7 mouse cellular contexts compared by ENCODE assay signal in the genomic region with DNA sequence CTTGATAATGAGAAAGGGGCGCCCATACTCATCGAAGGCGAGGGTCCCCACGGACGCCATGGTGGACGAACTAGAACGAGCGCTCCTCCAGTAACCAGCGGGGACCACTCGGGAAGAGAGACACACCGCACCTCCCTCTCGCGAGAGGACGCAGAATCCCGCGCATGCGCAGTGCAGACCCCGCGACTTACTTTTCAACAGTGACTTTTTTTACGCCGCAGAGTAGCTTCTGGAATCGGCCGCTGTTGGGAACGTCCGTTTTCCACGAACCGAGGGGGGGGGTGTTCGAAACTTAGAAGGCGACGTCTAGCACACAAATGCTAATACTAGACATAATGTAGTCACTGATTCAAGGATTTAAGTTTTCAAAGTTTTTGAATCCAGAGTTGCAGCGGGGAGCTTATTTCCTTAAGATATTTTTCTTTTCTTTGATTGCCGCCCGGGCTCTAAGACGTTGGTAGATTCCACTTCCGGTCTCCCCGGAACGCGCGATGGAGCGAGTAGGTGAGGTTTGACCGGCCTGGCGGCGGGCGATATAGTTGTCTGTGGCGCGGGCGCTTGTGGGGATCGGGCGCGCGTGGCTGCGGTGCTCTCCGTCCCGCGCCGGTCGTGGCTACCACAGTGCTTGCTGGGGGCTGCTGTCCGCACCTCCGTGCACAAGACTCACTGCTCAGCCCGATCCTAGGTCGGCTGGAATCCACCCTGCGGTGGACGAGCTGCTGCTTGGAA. TPM values are rescaled to one million over a fixed set of nuclear protein-coding genes. Genes with fewer than 3 reads are reported as not detected.
DNase-seq lines count a peak whose midpoint lies in the region; ATAC-seq lines count a peak whose summit lies in the region.

A gene (minus strand): TSS at position 159 of the 729 bp plus-strand sequence.
A gene (plus strand): TSS at position 207 of the 729 bp plus-strand sequence.

- H3K9me3 ChIP-seq in embryonic facial prominence, embryonic 11.5 days (replicated peaks; ENCODE audit: control insufficient read depth, low read length), result no peaks in the 10 kb centered on the region
- no peaks in the 10 kb centered on the region for H3K9me3 ChIP-seq in limb, embryonic 10.5 days (replicated peaks)
- no peaks in the 10 kb centered on the region for H3K9me3 ChIP-seq in midbrain, embryonic 13.5 days

- ATAC-seq in embryonic facial prominence, embryonic 11.5 days (replicated peaks; ENCODE audit: insufficient number of reproducible peaks, low FRiP score, low TSS enrichment, low read depth), result peak; percentile 85
- peak; percentile 80 for ATAC-seq in granulocyte monocyte progenitor cell, adult 5-6 weeks (replicated peaks; ENCODE audit: poor library complexity, severe bottlenecking)
- ATAC-seq in midbrain, embryonic 13.5 days, result peak; percentile 92

- peak within 1 kb of the TSS; percentile 88 for H3K4me2 ChIP-seq in embryonic facial prominence, embryonic 11.5 days (ENCODE audit: low read depth, low read length)
- H3K4me2 ChIP-seq in midbrain, embryonic 13.5 days (replicated peaks), result peak within 1 kb of the TSS; percentile 99

- peak within 1 kb of the TSS; percentile 95 for H3K4me3 ChIP-seq in embryonic facial prominence, embryonic 11.5 days (ENCODE audit: low read depth, low read length)
- H3K4me3 ChIP-seq in limb, embryonic 10.5 days, result peak within 1 kb of the TSS; percentile 95
- peak within 1 kb of the TSS; percentile 92 for H3K4me3 ChIP-seq in midbrain, embryonic 13.5 days (replicated peaks)

- no peaks in the 10 kb centered on the region for H3K27me3 ChIP-seq in embryonic facial prominence, embryonic 11.5 days (ENCODE audit: control insufficient read depth, insufficient read depth, low read length)
- no peaks in the 10 kb centered on the region for H3K27me3 ChIP-seq in limb, embryonic 10.5 days (ENCODE audit: low read depth, poor library complexity, severe bottlenecking)
- no peaks in the 10 kb centered on the region for H3K27me3 ChIP-seq in midbrain, embryonic 13.5 days

- H3K4me1 ChIP-seq in embryonic facial prominence, embryonic 11.5 days (ENCODE audit: control insufficient read depth, insufficient read depth, low read length), result no peaks in the 10 kb centered on the region; the same call in 1 of the 2 replicates
- H3K4me1 ChIP-seq in limb, embryonic 10.5 days, result peaks cover 18% of the 10 kb centered on the region
- peaks cover 34% of the 10 kb centered on the region for H3K4me1 ChIP-seq in midbrain, embryonic 13.5 days (replicated peaks)

- WGBS in embryonic facial prominence, embryonic 11.5 days, result under 1% methylated on average over 63 of the region's 63 CpGs
- WGBS in limb, embryonic 10.5 days, result under 1% methylated on average over 63 of the region's 63 CpGs
- under 1% methylated on average over 63 of the region's 63 CpGs for WGBS in midbrain, embryonic 13.5 days

- peak; percentile 98 for DNase-seq in adrenal gland, postnatal 14 days
- DNase-seq in embryonic facial prominence, embryonic 11.5 days (ENCODE audit: low spot score), result peak; percentile 99
- DNase-seq in kidney, adult 11 months, result peak; percentile 97
- peak; percentile 99 for DNase-seq in limb, embryonic 10.5 days (ENCODE audit: low spot score)
- DNase-seq in spleen, adult 12 weeks (ENCODE audit: low spot score), result peak; percentile 98

- H3K9ac ChIP-seq in embryonic facial prominence, embryonic 11.5 days (replicated peaks; ENCODE audit: low read length), result peak within 1 kb of the TSS; percentile 96
- peak within 1 kb of the TSS; percentile 96 for H3K9ac ChIP-seq in midbrain, embryonic 13.5 days (replicated peaks)

- H3K36me3 ChIP-seq in embryonic facial prominence, embryonic 11.5 days (replicated peaks; ENCODE audit: control insufficient read depth, insufficient read depth, low read depth, low read length), result 0 out of 2 replicates have a peak, but pooled peaks cover 2% of the 10 kb centered on the region
- peaks cover 22% of the 10 kb centered on the region for H3K36me3 ChIP-seq in limb, embryonic 10.5 days
- H3K36me3 ChIP-seq in midbrain, embryonic 13.5 days, result peaks cover 14% of the 10 kb centered on the region

- peak within 1 kb of the TSS; percentile 85 for H3K27ac ChIP-seq in embryonic facial prominence, embryonic 11.5 days (replicated peaks; ENCODE audit: low read depth, low read length)
- H3K27ac ChIP-seq in limb, embryonic 10.5 days, result peak within 1 kb of the TSS; percentile 98
- H3K27ac ChIP-seq in midbrain, embryonic 13.5 days, result peak within 1 kb of the TSS; percentile 92

RNA-seq across cellular contexts. Expression of the first gene that starts in this region (rescaled TPM):
- 290 and 308 TPM in 2 replicates for total RNA-seq in adrenal gland, postnatal 14 days (2021)
- polyA plus RNA-seq in embryonic facial prominence, embryonic 11.5 days (2014; fragmentation: Nextera tagmentation; extraction: Ambion mirVana), result 820 and 828 TPM in 2 replicates
- total RNA-seq in granulocyte monocyte progenitor cell, adult 5-6 weeks (2014; fragmentation: Nextera tagmentation), result 412 and 454 TPM in 2 replicates
- total RNA-seq in granulocyte monocyte progenitor cell, adult 5-6 weeks (2017), result 535 and 555 TPM in 2 replicates
- 754 and 870 TPM in 2 replicates for polyA plus RNA-seq in limb, embryonic 10.5 days (2016; fragmentation: Nextera tagmentation; extraction: Ambion mirVana)
- polyA plus RNA-seq in midbrain, embryonic 13.5 days (2015; fragmentation: Nextera tagmentation; extraction: Ambion mirVana), result 540 and 561 TPM in 2 replicates

RNA-seq across cellular contexts. Expression of the second gene that starts in this region (rescaled TPM):
- total RNA-seq in adrenal gland, postnatal 14 days (2021), result 17.1 and 21.7 TPM in 2 replicates
- polyA plus RNA-seq in embryonic facial prominence, embryonic 11.5 days (2014; fragmentation: Nextera tagmentation; extraction: Ambion mirVana), result 11.4 and 14.6 TPM in 2 replicates
- 8.6 and 13.0 TPM in 2 replicates for total RNA-seq in granulocyte monocyte progenitor cell, adult 5-6 weeks (2014; fragmentation: Nextera tagmentation)
- total RNA-seq in granulocyte monocyte progenitor cell, adult 5-6 weeks (2017), result 7.7 and 11.1 TPM in 2 replicates
- 13.7 and 14.7 TPM in 2 replicates for polyA plus RNA-seq in limb, embryonic 10.5 days (2016; fragmentation: Nextera tagmentation; extraction: Ambion mirVana)
- 11.0 and 11.6 TPM in 2 replicates for polyA plus RNA-seq in midbrain, embryonic 13.5 days (2015; fragmentation: Nextera tagmentation; extraction: Ambion mirVana)

Comparison
In these comparisons a context has a peak if more than half of its experiments do, and no peak if none do; other contexts are left out.
1. Peak in every context shown above with its lines: DNase-seq, ATAC-seq, H3K4me3 ChIP-seq and H3K27ac ChIP-seq.